Comparison of ENCODE assay signal across 23 mouse cellular contexts in the genomic region with DNA sequence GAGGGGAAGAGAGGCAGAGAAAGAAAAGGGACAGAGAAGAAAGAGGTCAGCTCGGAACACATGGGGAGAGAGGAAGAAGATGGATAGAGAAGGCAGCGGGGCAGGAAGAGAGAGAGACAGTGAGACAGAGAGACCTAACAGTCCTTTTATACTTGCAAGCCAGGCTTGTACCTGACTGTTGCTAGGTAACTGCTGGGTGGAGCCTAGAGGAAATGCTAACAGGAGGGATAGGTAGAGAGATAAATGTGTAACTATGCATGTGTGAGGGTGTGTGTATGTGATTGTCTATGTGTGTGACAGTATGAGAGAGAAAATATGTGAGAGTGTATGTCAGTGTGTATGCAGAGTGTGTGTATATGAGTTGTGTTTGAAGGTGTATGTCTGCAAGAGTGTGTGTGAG.
A peak's percentile ranks its signal among the peaks of the same experiment; 100 is the strongest.
DNase-seq lines count a peak whose midpoint lies in the region; ATAC-seq and TF ChIP-seq lines count a peak whose summit lies in the region.
"Had no signal": no experiment of that assay in that cellular context is flagged by ENCODE, and none has a peak within 500 bp of the region (broad histone marks: within the 10 kb centered on the region; RNA-seq: fewer than 3 reads in every experiment).

No protein-coding gene starts in this region.

- no peak for DNase-seq in hindbrain, postnatal 0 days (ENCODE audit: low spot score)
- DNase-seq in stomach, postnatal 0 days (ENCODE audit: low spot score) = no peak
- no peak for DNase-seq in midbrain, postnatal 0 days (ENCODE audit: low spot score)
- DNase-seq in kidney, adult 9 months = no peak
- DNase-seq: adrenal gland, adult 8-10 months; cerebellum, adult 2 months; cerebellum, postnatal 25 days; gastrocnemius, postnatal 25 days; heart, postnatal 36 days; kidney, adult 18-20 months; layer of hippocampus, postnatal 36 days had no signal

- no peak overlapping the region for H3K27ac ChIP-seq in hindbrain, postnatal 0 days
- no peak overlapping the region for H3K27ac ChIP-seq in hindbrain, embryonic 12.5 days
- no peak overlapping the region for H3K27ac ChIP-seq in stomach, embryonic 15.5 days
- H3K27ac ChIP-seq in stomach, postnatal 0 days (replicated peaks) = no peak overlapping the region
- H3K27ac ChIP-seq in intestine, embryonic 16.5 days (ENCODE audit: low read length) = no peak overlapping the region
- H3K27ac ChIP-seq in midbrain, postnatal 0 days (ENCODE audit: low read depth, low read length) = no peak overlapping the region
- H3K27ac ChIP-seq: embryonic facial prominence, embryonic 15.5 days; heart, embryonic 15.5 days; midbrain, embryonic 12.5 days had no signal

- no peaks in the 10 kb centered on the region for H3K36me3 ChIP-seq in hindbrain, postnatal 0 days (ENCODE audit: insufficient read depth, low read length)
- H3K36me3 ChIP-seq in hindbrain, embryonic 12.5 days = no peaks in the 10 kb centered on the region
- H3K36me3 ChIP-seq in stomach, embryonic 15.5 days = no peaks in the 10 kb centered on the region
- H3K36me3 ChIP-seq in stomach, postnatal 0 days (ENCODE audit: control insufficient read depth, insufficient read depth, low read length) = no peaks in the 10 kb centered on the region
- H3K36me3 ChIP-seq in intestine, embryonic 16.5 days (ENCODE audit: control insufficient read depth, insufficient read depth, low read length) = no peaks in the 10 kb centered on the region
- H3K36me3 ChIP-seq in midbrain, postnatal 0 days (ENCODE audit: insufficient read depth, low read length) = no peaks in the 10 kb centered on the region
- H3K36me3 ChIP-seq: embryonic facial prominence, embryonic 15.5 days; G1E; heart, embryonic 15.5 days; midbrain, embryonic 12.5 days had no signal

- H3K9ac ChIP-seq in hindbrain, postnatal 0 days (replicated peaks; ENCODE audit: low read length) = no peak overlapping the region
- no peak overlapping the region for H3K9ac ChIP-seq in hindbrain, embryonic 12.5 days
- H3K9ac ChIP-seq in stomach, embryonic 15.5 days = no peak overlapping the region
- H3K9ac ChIP-seq in stomach, postnatal 0 days (ENCODE audit: low read length) = no peak overlapping the region
- H3K9ac ChIP-seq in intestine, embryonic 16.5 days (ENCODE audit: low read depth, low read length) = no peak overlapping the region
- no peak overlapping the region for H3K9ac ChIP-seq in midbrain, postnatal 0 days (replicated peaks; ENCODE audit: low read length, poor library complexity, severe bottlenecking)
- H3K9ac ChIP-seq: embryonic facial prominence, embryonic 15.5 days; heart, embryonic 15.5 days; midbrain, embryonic 12.5 days had no signal

- H3K4me2 ChIP-seq in hindbrain, postnatal 0 days (ENCODE audit: low read depth, low read length) = no peak overlapping the region
- H3K4me2 ChIP-seq in hindbrain, embryonic 12.5 days (replicated peaks) = no peak overlapping the region
- H3K4me2 ChIP-seq in stomach, embryonic 15.5 days = no peak overlapping the region
- no peak overlapping the region for H3K4me2 ChIP-seq in stomach, postnatal 0 days (replicated peaks; ENCODE audit: low read depth)
- no peak overlapping the region for H3K4me2 ChIP-seq in intestine, embryonic 16.5 days (ENCODE audit: low read depth, low read length)
- H3K4me2 ChIP-seq in midbrain, postnatal 0 days (ENCODE audit: low read depth, low read length, poor library complexity, severe bottlenecking) = no peak overlapping the region
- H3K4me2 ChIP-seq: embryonic facial prominence, embryonic 15.5 days; heart, embryonic 15.5 days; midbrain, embryonic 12.5 days had no signal

- H3K4me3 ChIP-seq in hindbrain, postnatal 0 days (ENCODE audit: low read length) = no peak overlapping the region
- H3K4me3 ChIP-seq in hindbrain, embryonic 12.5 days = no peak overlapping the region
- H3K4me3 ChIP-seq in stomach, embryonic 15.5 days (replicated peaks) = no peak overlapping the region
- no peak overlapping the region for H3K4me3 ChIP-seq in stomach, postnatal 0 days (ENCODE audit: low read depth, low read length)
- H3K4me3 ChIP-seq in intestine, embryonic 16.5 days (ENCODE audit: low read length) = no peak overlapping the region
- no peak overlapping the region for H3K4me3 ChIP-seq in midbrain, postnatal 0 days (ENCODE audit: low read depth, low read length)
- H3K4me3 ChIP-seq: embryonic facial prominence, embryonic 15.5 days; heart, embryonic 15.5 days; midbrain, embryonic 12.5 days had no signal

- 63% methylated on average over 2 of the region's 2 CpGs for WGBS in hindbrain, postnatal 0 days
- 68% methylated on average over 2 of the region's 2 CpGs for WGBS in hindbrain, embryonic 12.5 days
- WGBS in stomach, embryonic 15.5 days = 71% methylated on average over 2 of the region's 2 CpGs
- WGBS in stomach, postnatal 0 days = 63% methylated on average over 2 of the region's 2 CpGs
- 74% methylated on average over 2 of the region's 2 CpGs for WGBS in intestine, embryonic 16.5 days
- WGBS in midbrain, postnatal 0 days = 37% methylated on average over 2 of the region's 2 CpGs

- no peak for TF ChIP-seq CTCF in hindbrain, postnatal 0 days (IDR thresholded peaks at IDR 0.05; ENCODE audit: low read depth)
- TF ChIP-seq CTCF in stomach, postnatal 0 days (IDR thresholded peaks at IDR 0.05; ENCODE audit: low read depth) = no peak
- no peak for TF ChIP-seq CTCF in midbrain, postnatal 0 days (IDR thresholded peaks at IDR 0.05)

- H3K9me3 ChIP-seq in hindbrain, postnatal 0 days (ENCODE audit: low read length) = no peaks in the 10 kb centered on the region
- no peaks in the 10 kb centered on the region for H3K9me3 ChIP-seq in hindbrain, embryonic 12.5 days (replicated peaks)
- H3K9me3 ChIP-seq in stomach, embryonic 15.5 days = no peaks in the 10 kb centered on the region
- no peaks in the 10 kb centered on the region for H3K9me3 ChIP-seq in stomach, postnatal 0 days (ENCODE audit: control insufficient read depth, low read length)
- H3K9me3 ChIP-seq in intestine, embryonic 16.5 days (ENCODE audit: control insufficient read depth, low read length) = no peaks in the 10 kb centered on the region
- no peaks in the 10 kb centered on the region for H3K9me3 ChIP-seq in midbrain, postnatal 0 days (ENCODE audit: low read length)
- H3K9me3 ChIP-seq: embryonic facial prominence, embryonic 15.5 days; G1E; heart, embryonic 15.5 days; midbrain, embryonic 12.5 days had no signal

- no peaks in the 10 kb centered on the region for H3K4me1 ChIP-seq in hindbrain, postnatal 0 days (ENCODE audit: insufficient read depth, low read length)
- no peaks in the 10 kb centered on the region for H3K4me1 ChIP-seq in hindbrain, embryonic 12.5 days
- H3K4me1 ChIP-seq in stomach, embryonic 15.5 days = no peaks in the 10 kb centered on the region
- no peaks in the 10 kb centered on the region for H3K4me1 ChIP-seq in stomach, postnatal 0 days (replicated peaks; ENCODE audit: control insufficient read depth, insufficient read depth)
- H3K4me1 ChIP-seq in intestine, embryonic 16.5 days (ENCODE audit: control insufficient read depth, insufficient read depth, low read length) = no peaks in the 10 kb centered on the region
- H3K4me1 ChIP-seq in midbrain, postnatal 0 days (ENCODE audit: insufficient read depth, low read length) = no peaks in the 10 kb centered on the region
- H3K4me1 ChIP-seq: embryonic facial prominence, embryonic 15.5 days; heart, embryonic 15.5 days; midbrain, embryonic 12.5 days had no signal

- no peak for TF ChIP-seq EP300 in stomach, postnatal 0 days (optimal IDR thresholded peaks at IDR 0.05)

- no peaks in the 10 kb centered on the region for H3K27me3 ChIP-seq in hindbrain, postnatal 0 days (ENCODE audit: insufficient read depth, low read length)
- H3K27me3 ChIP-seq in hindbrain, embryonic 12.5 days = no peaks in the 10 kb centered on the region
- H3K27me3 ChIP-seq in stomach, embryonic 15.5 days (replicated peaks) = no peaks in the 10 kb centered on the region
- no peaks in the 10 kb centered on the region for H3K27me3 ChIP-seq in stomach, postnatal 0 days (ENCODE audit: control insufficient read depth, insufficient read depth, low read length)
- H3K27me3 ChIP-seq in intestine, embryonic 16.5 days (replicated peaks; ENCODE audit: control insufficient read depth, insufficient read depth, low read length) = no peaks in the 10 kb centered on the region
- no peaks in the 10 kb centered on the region for H3K27me3 ChIP-seq in midbrain, postnatal 0 days (ENCODE audit: insufficient read depth, low read length)
- H3K27me3 ChIP-seq: embryonic facial prominence, embryonic 15.5 days; heart, embryonic 15.5 days; midbrain, embryonic 12.5 days; Patski had no signal

- ATAC-seq in hindbrain, postnatal 0 days = 0 out of 2 replicates have a peak, but pooled peaks have one; percentile 27
- no peak for ATAC-seq in hindbrain, embryonic 12.5 days (ENCODE audit: low FRiP score)
- ATAC-seq in stomach, embryonic 15.5 days (ENCODE audit: insufficient read depth, low FRiP score, low read depth) = 0 out of 2 replicates have a peak, but pooled peaks have one; percentile 56
- no peak for ATAC-seq in stomach, postnatal 0 days (ENCODE audit: low FRiP score, low TSS enrichment)
- 0 out of 2 replicates have a peak, but pooled peaks have one; percentile 38 for ATAC-seq in intestine, embryonic 16.5 days
- 0 out of 2 replicates have a peak, but pooled peaks have one; percentile 47 for ATAC-seq in midbrain, postnatal 0 days (ENCODE audit: low FRiP score)
- ATAC-seq: activated CD4-positive, CD25-positive, alpha-beta regulatory T cell, adult 4 months; forebrain, embryonic 16.5 days; hindbrain, embryonic 16.5 days; lung, postnatal 0 days; Patski had no signal

Comparison
In these comparisons a context has a peak if more than half of its experiments do, and no peak if none do; other contexts are left out.
1. ATAC-seq: peak in hindbrain, postnatal 0 days (single experiment), stomach, embryonic 15.5 days (single experiment), intestine, embryonic 16.5 days (single experiment) and midbrain, postnatal 0 days (single experiment); none in hindbrain, embryonic 12.5 days (single experiment) and stomach, postnatal 0 days (single experiment).